Mouse (Mus musculus) midbrain, embryonic 14.5 days (tissue): Measurements from ENCODE around the gene Cck. TPM values are rescaled to one million over a fixed set of nuclear protein-coding genes. Genes with fewer than 3 reads are reported as not detected.
A peak's percentile ranks its signal among the peaks of the same experiment; 100 is the strongest.

ENCODE experiments used
- ATAC-seq: fragments of 200-750 bp; cut with Nextera tagmentation; 2 replicates; pipeline ENCODE4 v1.8.0; 2017; ENCODE audit warnings: moderate number of reproducible peaks, moderate library complexity; ENCODE audit not compliant: low FRiP score, low TSS enrichment
- DNase-seq: peaks from one replicate; pipeline ENCODE4 v3.0.0-alpha.2; 2015
- H3K27ac ChIP-seq: fragments of 300-500 bp; sonication (generic); replicated peaks from 2 replicates; pipeline ENCODE4 v1.5.1; 2014; ENCODE audit warnings: mild to moderate bottlenecking, low read depth, low read length, moderate library complexity
- H3K27me3 ChIP-seq: fragments of 300-500 bp; sonication (generic); 2 replicates; pipeline ENCODE4 v1.6.1; 2014; ENCODE audit warnings: low read length, control low read depth, mixed read lengths; ENCODE audit not compliant: control insufficient read depth, insufficient read depth
- H3K36me3 ChIP-seq: fragments of 300-500 bp; sonication (generic); 2 replicates; pipeline ENCODE4 v1.6.1; 2014; ENCODE audit warnings: low read length, control low read depth; ENCODE audit not compliant: control insufficient read depth, insufficient read depth
- H3K4me1 ChIP-seq: fragments of 300-500 bp; sonication (generic); 2 replicates; pipeline ENCODE4 v1.6.1; 2014; ENCODE audit warnings: mild to moderate bottlenecking, antibody characterized with exemption, low read length, control low read depth; ENCODE audit not compliant: control insufficient read depth, insufficient read depth
- H3K4me2 ChIP-seq: fragments of 300-500 bp; sonication (generic); 2 replicates; pipeline ENCODE4 v1.6.1; 2014; ENCODE audit warnings: mild to moderate bottlenecking, low read length, moderate library complexity
- H3K4me3 ChIP-seq: fragments of 300-500 bp; sonication (generic); replicated peaks from 2 replicates; pipeline ENCODE4 v1.5.1; 2014; ENCODE audit warnings: low read depth, low read length
- H3K9ac ChIP-seq: fragments of 300-500 bp; sonication (generic); replicated peaks from 2 replicates; pipeline ENCODE4 v1.6.1; 2014; ENCODE audit warnings: mild to moderate bottlenecking, low read length, moderate library complexity
- H3K9me3 ChIP-seq: fragments of 300-500 bp; sonication (generic); 2 replicates; pipeline ENCODE4 v1.6.1; 2016; ENCODE audit warnings: low read length, control low read depth, mixed read lengths; ENCODE audit not compliant: control insufficient read depth
- WGBS: fragments of 180-500 bp; shearing (Covaris S2); extraction: QIAGEN DNeasy Blood & Tissue Kit; methylation state at CpG from one replicate; pipeline ENCODE4 v1.1.7; 2014; 5-methylcytosine and 5-hydroxymethylcytosine counted together
- polyA plus RNA-seq: library from polyadenylated mRNA; unstranded; fragments of >200 nt; fragmentation: Nextera tagmentation; extraction: Ambion mirVana; gene quantifications from 2 replicates; pipeline ENCODE4 v1.2.1, GENCODE M21; 2014

The Cck gene
- 29.1 and 37.5 TPM in 2 replicates for polyA plus RNA-seq

DNA sequence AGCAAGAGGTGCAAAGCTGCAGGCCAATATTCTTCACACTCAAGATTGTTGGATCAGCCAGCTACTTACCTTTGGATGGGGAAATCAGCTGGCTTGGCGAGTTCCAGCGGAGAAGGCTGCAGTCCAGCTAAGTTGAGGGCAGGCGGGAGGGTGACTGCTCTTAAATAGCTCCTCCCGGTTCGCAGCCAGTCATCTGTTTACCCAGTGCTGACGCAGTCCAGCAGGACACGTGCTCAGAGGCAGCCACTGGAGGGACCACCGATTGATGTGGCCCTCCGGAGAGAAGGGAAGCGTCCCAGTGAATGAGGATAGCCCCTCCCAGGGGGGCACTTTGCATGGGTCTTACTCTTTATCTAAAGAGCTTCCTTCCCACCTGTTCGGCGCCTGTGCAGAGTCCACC, at the start of gene Cck:
Cck (minus strand) TSS at position 166 of the 400 bp plus-strand sequence.
- Histone ChIP-seq H3K9me3 (no peaks in the 10 kb centered on the region), H3K9ac (peak within 1 kb of the TSS; percentile 31; the same call in 1 of the 2 replicates), H3K4me2 (peak within 1 kb of the TSS; percentile 57), H3K27me3 (peaks cover 44% of the 10 kb centered on the region), H3K4me3 (peak within 1 kb of the TSS; percentile 32), H3K36me3 (no peaks in the 10 kb centered on the region), H3K4me1 (peaks cover 7% of the 10 kb centered on the region; the same call in 1 of the 2 replicates), H3K27ac (no peak within 1 kb of the TSS)
- ATAC-seq (no peak), DNase-seq (peak; percentile 37)
- 3% methylated on average over 12 of the region's 12 CpGs for WGBS

GRCm38 (mm10) chr9:121541530-121541929, 46.0 kb upstream of the Cck start:
- H3K27me3 ChIP-seq = no peaks in the 10 kb centered on the region
- H3K4me3 ChIP-seq = no peak overlapping the region
- H3K4me2 ChIP-seq = no peak overlapping the region
- H3K4me1 ChIP-seq = no peaks in the 10 kb centered on the region
- H3K9ac ChIP-seq = no peak overlapping the region
- DNase-seq = no peak
- H3K36me3 ChIP-seq = no peaks in the 10 kb centered on the region
- peaks cover 3% of the 10 kb centered on the region for H3K9me3 ChIP-seq
- ATAC-seq = no peak
- 0 out of 2 replicates have a peak overlapping the region, but pooled peaks have one; percentile 2 for H3K27ac ChIP-seq

DNA sequence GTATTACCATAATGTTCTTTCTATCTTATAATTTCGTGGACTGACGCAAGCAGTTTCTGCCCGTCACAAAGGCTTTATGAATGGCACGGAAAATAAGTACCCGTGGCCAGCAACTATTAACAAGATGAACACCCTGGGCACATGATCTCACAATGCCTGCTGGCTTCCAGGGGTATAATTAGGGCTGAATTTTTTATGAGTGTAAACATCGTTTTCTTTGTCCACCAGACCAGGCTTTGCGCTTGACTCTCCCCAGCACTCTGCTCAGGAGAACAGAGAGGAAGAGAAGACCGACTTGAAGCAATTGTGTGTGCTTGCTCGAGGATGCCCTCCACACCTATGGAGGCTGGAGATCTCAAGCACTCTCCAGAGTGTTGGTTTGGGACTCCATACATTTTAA, 37.1 kb upstream of the Cck start:
- WGBS = 60% methylated on average over 9 of the region's 9 CpGs
- Histone ChIP-seq H3K36me3 (no peaks in the 10 kb centered on the region), H3K9ac (no peak overlapping the region), H3K4me1 (no peaks in the 10 kb centered on the region), H3K4me2 (no peak overlapping the region), H3K27me3 (no peaks in the 10 kb centered on the region), H3K9me3 (peaks cover 5% of the 10 kb centered on the region; the same call in 1 of the 2 replicates), H3K4me3 (no peak overlapping the region), H3K27ac (no peak overlapping the region)
- ATAC-seq (no peak), DNase-seq (peak; percentile 26)

DNA sequence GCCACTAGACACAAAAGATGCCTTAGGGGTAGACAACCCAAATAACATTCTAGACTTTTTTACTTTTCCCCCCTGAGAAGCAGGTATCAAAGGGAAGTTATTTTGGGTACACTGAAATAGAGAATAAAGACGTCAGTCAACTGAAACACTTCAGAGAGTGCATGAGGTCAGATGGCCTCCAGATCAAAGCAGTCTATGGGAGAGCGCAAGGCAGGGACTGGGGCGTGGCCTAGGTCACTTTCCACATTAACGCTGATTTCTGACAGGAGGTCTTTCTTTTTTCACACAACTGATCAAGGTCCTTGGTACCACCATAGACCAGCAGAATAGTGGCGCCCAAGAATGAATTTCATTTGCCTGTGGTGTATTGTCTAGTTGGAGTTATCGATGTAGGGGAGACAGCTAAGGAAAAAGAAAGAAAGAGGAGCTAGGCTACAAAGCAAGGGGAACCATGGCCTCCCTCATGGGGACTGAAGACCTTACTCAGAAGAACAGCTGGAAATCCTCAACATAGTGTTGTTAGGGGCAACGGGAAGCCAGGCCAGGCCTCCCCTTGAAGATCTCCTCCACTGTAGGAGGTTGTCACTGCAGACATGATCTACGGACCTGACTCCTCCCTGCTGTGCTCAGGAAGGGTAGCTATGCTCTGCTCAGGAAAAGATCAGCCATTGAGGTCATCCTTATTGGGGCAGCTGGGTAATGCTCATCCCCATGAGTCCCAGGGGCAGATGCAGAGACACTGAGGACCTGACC, 33.3 kb upstream of the Cck start:
- H3K27ac ChIP-seq = no peak overlapping the region
- H3K36me3 ChIP-seq = no peaks in the 10 kb centered on the region
- WGBS = 59% methylated on average over 8 of the region's 8 CpGs
- no peak for DNase-seq
- no peak overlapping the region for H3K4me2 ChIP-seq
- ATAC-seq = no peak
- H3K9ac ChIP-seq = no peak overlapping the region
- no peaks in the 10 kb centered on the region for H3K27me3 ChIP-seq
- H3K4me1 ChIP-seq = no peaks in the 10 kb centered on the region
- H3K4me3 ChIP-seq = no peak overlapping the region
- no peaks in the 10 kb centered on the region for H3K9me3 ChIP-seq

DNA sequence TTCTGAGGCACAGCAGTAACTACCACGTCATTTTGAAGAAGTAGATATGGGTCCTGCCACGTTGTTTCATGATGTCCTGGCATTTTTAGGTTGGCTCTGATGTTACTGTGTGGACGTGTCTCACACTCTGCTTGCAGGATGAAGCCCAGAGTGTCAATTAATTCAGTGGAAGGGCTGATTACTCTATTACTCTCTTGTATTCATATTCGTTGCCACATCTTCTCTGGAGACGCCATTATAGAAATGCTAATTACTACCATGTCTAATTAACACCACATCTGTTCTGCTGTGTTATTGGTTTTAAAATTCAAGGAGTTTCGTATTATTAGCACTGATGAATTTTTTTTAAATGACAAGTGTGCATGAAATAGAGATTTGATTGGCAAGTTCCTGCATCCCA, 30.7 kb upstream of the Cck start:
- Histone ChIP-seq H3K9me3 (no peaks in the 10 kb centered on the region), H3K36me3 (no peaks in the 10 kb centered on the region), H3K9ac (no peak overlapping the region), H3K4me1 (no peaks in the 10 kb centered on the region), H3K27me3 (no peaks in the 10 kb centered on the region), H3K27ac (0 out of 2 replicates have a peak overlapping the region, but pooled peaks have one; percentile 6), H3K4me2 (no peak overlapping the region), H3K4me3 (no peak overlapping the region)
- whole genome bisulfite sequencing = 61% methylated on average over 6 of the region's 6 CpGs
- DNase-seq = peak; percentile 16
- no peak for ATAC-seq

- 84% methylated on average over 5 of the region's 5 CpGs for WGBS
- Histone ChIP-seq H3K27me3 (no peaks in the 10 kb centered on the region), H3K4me3 (no peak overlapping the region), H3K36me3 (no peaks in the 10 kb centered on the region), H3K9me3 (no peaks in the 10 kb centered on the region), H3K27ac (no peak overlapping the region), H3K4me2 (no peak overlapping the region), H3K9ac (no peak overlapping the region), H3K4me1 (no peaks in the 10 kb centered on the region)
- no peak for DNase-seq
- ATAC-seq = no peak
Observed at GRCm38 (mm10) chr9:121520047-121520446, 24.6 kb upstream of the Cck start.

GRCm38 (mm10) chr9:121514462-121514861, 19.0 kb upstream of the Cck start:
- DNase-seq (no peak), ATAC-seq (no peak)
- Histone ChIP-seq H3K27me3 (no peaks in the 10 kb centered on the region), H3K36me3 (no peaks in the 10 kb centered on the region), H3K4me1 (no peaks in the 10 kb centered on the region), H3K9ac (no peak overlapping the region), H3K9me3 (no peaks in the 10 kb centered on the region), H3K4me3 (no peak overlapping the region), H3K27ac (no peak overlapping the region), H3K4me2 (no peak overlapping the region)
- WGBS = 91% methylated on average over 5 of the region's 5 CpGs

DNA sequence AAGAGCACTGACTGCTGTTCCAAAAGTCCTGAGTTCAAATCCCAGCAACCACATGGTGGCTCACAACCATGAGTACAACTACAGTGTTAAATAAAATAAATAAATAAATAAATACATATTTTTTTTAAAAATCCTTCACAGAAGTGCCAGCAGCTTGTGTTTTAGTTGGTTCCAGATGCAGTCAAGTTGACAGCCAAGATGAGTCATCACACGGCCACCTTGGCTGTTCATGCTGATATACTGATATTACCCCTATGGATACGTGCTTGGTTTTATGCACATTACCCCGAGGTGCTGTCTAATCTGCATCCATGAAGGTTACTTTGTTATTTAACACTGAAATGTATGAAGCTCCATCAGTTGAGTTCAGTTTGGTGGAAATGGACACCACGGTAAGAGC, 16.4 kb upstream of the Cck start:
- 93% methylated on average over 4 of the region's 4 CpGs for WGBS
- Histone ChIP-seq H3K4me1 (no peaks in the 10 kb centered on the region), H3K36me3 (no peaks in the 10 kb centered on the region), H3K27me3 (no peaks in the 10 kb centered on the region), H3K9ac (no peak overlapping the region), H3K9me3 (no peaks in the 10 kb centered on the region), H3K4me3 (no peak overlapping the region), H3K27ac (no peak overlapping the region), H3K4me2 (no peak overlapping the region)
- no peak for DNase-seq
- ATAC-seq = no peak
